Mouse (Mus musculus) kidney, adult 18-20 months (tissue): ENCODE results near the gene Mamdc2.
"Not testable (repeated sequence)": the region's sequence is repeated elsewhere in the genome, so short reads cannot be mapped to it uniquely, and the experiment has no call there.

ENCODE experiments used
- DNase-seq: peaks from one replicate; pipeline ENCODE4 v3.0.0; 2021

The Mamdc2 gene

GRCm38 (mm10) chr19:23447988-23448497, at the start of gene Mamdc2:
Mamdc2 (minus strand) TSS chr19:23448442.
- DNase-seq: peak; percentile 2

GRCm38 (mm10) chr19:23498011-23498410, 49.8 kb upstream of the Mamdc2 start:
- no peak for DNase-seq

GRCm38 (mm10) chr19:23497171-23497917, 49.1 kb upstream of the Mamdc2 start:
- DNase-seq: no peak

GRCm38 (mm10) chr19:23496536-23496935, 48.3 kb upstream of the Mamdc2 start:
- DNase-seq: no peak

- no peak for DNase-seq
Observed at GRCm38 (mm10) chr19:23492663-23493062, 44.4 kb upstream of the Mamdc2 start.

GRCm38 (mm10) chr19:23490703-23491102, 42.5 kb upstream of the Mamdc2 start:
- DNase-seq: not testable (repeated sequence)

- DNase-seq: no peak
Observed at GRCm38 (mm10) chr19:23489780-23490179, 41.5 kb upstream of the Mamdc2 start.

- DNase-seq: no peak
Observed at GRCm38 (mm10) chr19:23487421-23487820, 39.2 kb upstream of the Mamdc2 start.

- no peak for DNase-seq
Observed at GRCm38 (mm10) chr19:23486631-23487270, 38.5 kb upstream of the Mamdc2 start.

GRCm38 (mm10) chr19:23485940-23486600, 37.8 kb upstream of the Mamdc2 start:
- DNase-seq: no peak

- DNase-seq: not testable (repeated sequence)
Observed at GRCm38 (mm10) chr19:23482571-23482970, 34.3 kb upstream of the Mamdc2 start.

- DNase-seq: no peak
Observed at GRCm38 (mm10) chr19:23479597-23479967, 31.3 kb upstream of the Mamdc2 start.

GRCm38 (mm10) chr19:23478895-23479596, 30.8 kb upstream of the Mamdc2 start:
- peak; percentile 14 for DNase-seq

- no peak for DNase-seq
Observed at GRCm38 (mm10) chr19:23477826-23478225, 29.6 kb upstream of the Mamdc2 start.

GRCm38 (mm10) chr19:23467866-23468265, 19.6 kb upstream of the Mamdc2 start:
- no peak for DNase-seq

GRCm38 (mm10) chr19:23467011-23467410, 18.8 kb upstream of the Mamdc2 start:
- no peak for DNase-seq

GRCm38 (mm10) chr19:23457492-23457891, 9.2 kb upstream of the Mamdc2 start:
- DNase-seq: no peak

- no peak for DNase-seq
Observed at GRCm38 (mm10) chr19:23451361-23451760, 3.1 kb upstream of the Mamdc2 start.

GRCm38 (mm10) chr19:23447221-23447987, 838 bp downstream of the Mamdc2 start:
- peak; percentile 5 for DNase-seq

- DNase-seq: no peak
Observed at GRCm38 (mm10) chr19:23444910-23445845, 3.1 kb downstream of the Mamdc2 start.

- DNase-seq: no peak
Observed at GRCm38 (mm10) chr19:23435731-23436130, 12.5 kb downstream of the Mamdc2 start.
